Mouse (Mus musculus) regulatory T cell (primary cell): ENCODE results near the gene Tubb3.
"Not testable (repeated sequence)": the region's sequence is repeated elsewhere in the genome, so short reads cannot be mapped to it uniquely, and the experiment has no call there.

Experiments
- in situ Hi-C: fragments of 300-600 bp; cut with MboI, MseI; formaldehyde crosslinking; loops from one replicate; pipeline ENCODE4 v1.15.1; 2025; ENCODE audit warnings: high pct_unique_total_duplicates

Tubb3 gene

GRCm38 (mm10) chr8:123430936-123431335 lies 19.7 kb downstream of the Tubb3 start:
- in situ Hi-C loops: not testable (repeated sequence)

- in situ Hi-C loops: no loop called here
Measured at GRCm38 (mm10) chr8:123431616-123432365, 20.6 kb downstream of the Tubb3 start.

GRCm38 (mm10) chr8:123432381-123432780 lies 21.2 kb downstream of the Tubb3 start:
- in situ Hi-C loops: no loop called here

GRCm38 (mm10) chr8:123433241-123433974 lies 22.2 kb downstream of the Tubb3 start:
- in situ Hi-C loops: not testable (repeated sequence)

- in situ Hi-C loops: no loop called here
Measured at GRCm38 (mm10) chr8:123441788-123442187, 30.6 kb downstream of the Tubb3 start.

- in situ Hi-C loops: no loop called here
Measured at GRCm38 (mm10) chr8:123442351-123442750, 31.1 kb downstream of the Tubb3 start.

GRCm38 (mm10) chr8:123442871-123443575 lies 31.8 kb downstream of the Tubb3 start:
- in situ Hi-C loops: no loop called here

- in situ Hi-C loops: no loop called here
Measured at GRCm38 (mm10) chr8:123443576-123443921, 32.3 kb downstream of the Tubb3 start.

- in situ Hi-C loops: no loop called here
Measured at GRCm38 (mm10) chr8:123444131-123444530, 32.9 kb downstream of the Tubb3 start.

- in situ Hi-C loops: no loop called here
Measured at GRCm38 (mm10) chr8:123445981-123446380, 34.8 kb downstream of the Tubb3 start.

GRCm38 (mm10) chr8:123446799-123447198 lies 35.6 kb downstream of the Tubb3 start:
- in situ Hi-C loops: no loop called here

GRCm38 (mm10) chr8:123450783-123451182 lies 39.6 kb downstream of the Tubb3 start:
- in situ Hi-C loops: no loop called here

GRCm38 (mm10) chr8:123451747-123452146 lies 40.5 kb downstream of the Tubb3 start:
- in situ Hi-C loops: not testable (repeated sequence)

- in situ Hi-C loops: no loop called here
Measured at GRCm38 (mm10) chr8:123452149-123452548, 40.9 kb downstream of the Tubb3 start.

GRCm38 (mm10) chr8:123453291-123453690 lies 42.1 kb downstream of the Tubb3 start:
- in situ Hi-C loops: no loop called here

GRCm38 (mm10) chr8:123453951-123454350 lies 42.7 kb downstream of the Tubb3 start:
- in situ Hi-C loops: no loop called here

- in situ Hi-C loops: no loop called here
Measured at GRCm38 (mm10) chr8:123454559-123454958, 43.3 kb downstream of the Tubb3 start.

GRCm38 (mm10) chr8:123463651-123464050 lies 52.4 kb downstream of the Tubb3 start:
- in situ Hi-C loops: no loop called here

- in situ Hi-C loops: no loop called here
Measured at GRCm38 (mm10) chr8:123467476-123467875, 56.3 kb downstream of the Tubb3 start.
